Mouse (Mus musculus) lung, adult 10 weeks (tissue): Measurements from ENCODE around the gene Rhbdd2. TPM values are rescaled to one million over a fixed set of nuclear protein-coding genes. Genes with fewer than 3 reads are reported as not detected.

Source experiments
- polyA plus RNA-seq: library from polyadenylated mRNA; stranded (reverse); fragments of 350-450 nt; fragmentation: Illumina TruSeq; extraction: RNeasy Lipid Tissue Mini Kit (QIAGEN cat#74804); gene quantifications from one replicate; pipeline ENCODE4 v1.2.3, GENCODE M21; 2014; ENCODE audit warnings: low read depth, low replicate concordance; ENCODE audit not compliant: insufficient read depth

Rhbdd2 gene
- polyA plus RNA-seq, result 8.2 TPM

DNA sequence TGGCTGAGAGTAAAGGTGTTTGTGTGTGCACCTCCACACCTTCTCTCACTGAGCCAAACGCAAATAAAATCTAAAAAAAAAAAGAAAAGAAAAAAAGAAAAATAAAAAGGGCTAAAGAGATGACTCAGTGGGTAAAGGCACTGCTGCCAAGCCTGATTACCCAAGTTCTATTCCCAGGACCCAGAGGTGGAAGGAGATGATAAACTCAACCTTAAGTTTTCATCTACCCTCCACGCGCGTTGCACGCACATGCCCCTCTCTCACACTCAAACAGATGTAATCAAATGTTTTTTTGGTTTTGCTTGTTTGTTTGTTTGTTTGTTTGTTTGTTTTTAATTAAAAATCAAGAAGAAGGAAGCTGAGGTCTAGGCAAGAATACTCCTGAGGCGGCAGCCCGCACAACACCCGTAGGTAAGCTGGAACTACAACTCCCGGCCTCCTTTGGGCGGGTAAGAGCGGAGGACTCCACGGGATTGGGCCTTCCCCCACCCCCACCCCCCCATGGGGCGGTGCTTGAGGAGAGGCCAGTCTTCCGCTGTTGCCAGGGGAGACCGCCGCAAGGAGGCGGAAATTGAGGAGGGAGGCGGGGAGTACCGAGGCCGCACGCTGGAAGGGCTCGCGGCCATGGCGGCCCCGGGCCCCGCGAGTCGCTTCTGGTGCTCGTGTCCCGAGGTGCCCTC lies at the start of gene Rhbdd2:
Rhbdd2 (plus strand) TSS at position 502 of the 680 bp plus-strand sequence.

DNA sequence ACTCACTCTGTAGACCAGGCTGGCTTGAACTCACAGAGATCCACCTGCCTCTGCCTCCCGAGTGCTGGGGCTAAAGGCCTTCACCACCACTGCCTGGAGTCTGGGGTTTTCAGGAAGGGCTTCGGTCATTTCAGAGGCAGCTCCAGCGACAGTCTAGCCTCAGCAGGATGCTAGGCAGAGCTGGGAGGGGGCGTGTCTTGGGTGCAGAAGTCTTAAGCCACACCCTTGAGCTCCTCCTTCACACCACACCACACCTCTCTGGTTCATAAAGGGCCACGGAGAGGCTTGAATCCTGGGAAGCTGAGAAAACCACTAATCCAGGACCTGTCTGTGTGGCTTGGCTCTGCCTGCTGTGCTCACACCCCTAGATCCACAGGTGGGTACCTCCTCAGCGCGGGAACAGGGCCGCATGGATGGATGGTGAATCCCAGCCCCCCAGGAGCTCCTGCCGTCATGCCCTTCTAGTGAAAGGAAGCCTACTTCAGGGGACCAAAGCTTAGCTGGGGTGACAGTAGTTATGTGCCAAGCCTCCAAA lies 37.4 kb downstream of the Rhbdd2 start, which contains the start of gene Por:
Por (plus strand) TSS at position 293 of the 535 bp plus-strand sequence.

Other genes with a start within 250 kb of the Rhbdd2 start
- gene Pom121, start 238.1 kb upstream of the Rhbdd2 start, polyA plus RNA-seq, result 6.6 TPM
- 13.6 TPM for gene Hip1, start 87.5 kb upstream of the Rhbdd2 start, polyA plus RNA-seq
- not detected for gene Ccl26, start 69.0 kb upstream of the Rhbdd2 start, polyA plus RNA-seq
- gene Ccl24, start 59.6 kb upstream of the Rhbdd2 start, polyA plus RNA-seq, result 4.1 TPM
- gene Por, start 37.4 kb downstream of the Rhbdd2 start, polyA plus RNA-seq, result 138 TPM
- gene Tmem120a, start 111.8 kb downstream of the Rhbdd2 start, polyA plus RNA-seq, result 24.1 TPM
- gene Styxl1, start 145.8 kb downstream of the Rhbdd2 start, polyA plus RNA-seq, result 2.5 TPM
- gene Mdh2, start 145.9 kb downstream of the Rhbdd2 start, polyA plus RNA-seq, result 172 TPM
- not detected for gene Srrm3, start 174.3 kb downstream of the Rhbdd2 start, polyA plus RNA-seq